Mouse (Mus musculus): Measurements from ENCODE around the gene Cep55. TPM values are rescaled to one million over a fixed set of nuclear protein-coding genes. Genes with fewer than 3 reads are reported as not detected.

Cep55 gene
- 42.0 and 48.3 TPM in 2 replicates for total RNA-seq (2017)

- ATAC-seq (replicated peaks; ENCODE audit: low read depth, poor library complexity, severe bottlenecking), result peak; percentile 86
Measured at GRCm38 (mm10) chr19:38054720-38055192, at the start of gene Cep55. Gene Cep55 (plus strand): TSS chr19:38055011.

- no peak for ATAC-seq (replicated peaks; ENCODE audit: low read depth, poor library complexity, severe bottlenecking)
Measured at GRCm38 (mm10) chr19:38011379-38011778, 43.4 kb upstream of the Cep55 start.

- ATAC-seq (replicated peaks; ENCODE audit: low read depth, poor library complexity, severe bottlenecking), result no peak
Measured at GRCm38 (mm10) chr19:38014443-38014842, 40.4 kb upstream of the Cep55 start.

- ATAC-seq (replicated peaks; ENCODE audit: low read depth, poor library complexity, severe bottlenecking), result peak; percentile 97
Measured at GRCm38 (mm10) chr19:38015180-38015872, 39.5 kb upstream of the Cep55 start.

GRCm38 (mm10) chr19:38015873-38016254 is 38.9 kb upstream of the Cep55 start:
- ATAC-seq (replicated peaks; ENCODE audit: low read depth, poor library complexity, severe bottlenecking), result no peak

GRCm38 (mm10) chr19:38022710-38023109 is 32.1 kb upstream of the Cep55 start:
- ATAC-seq (replicated peaks; ENCODE audit: low read depth, poor library complexity, severe bottlenecking), result peak; percentile 53

- ATAC-seq (replicated peaks; ENCODE audit: low read depth, poor library complexity, severe bottlenecking), result no peak
Measured at GRCm38 (mm10) chr19:38023603-38024002, 31.2 kb upstream of the Cep55 start.

GRCm38 (mm10) chr19:38025254-38026041 is 29.4 kb upstream of the Cep55 start:
- ATAC-seq (replicated peaks; ENCODE audit: low read depth, poor library complexity, severe bottlenecking), result peak; percentile 9; the same call in 1 of the 2 replicates

- ATAC-seq (replicated peaks; ENCODE audit: low read depth, poor library complexity, severe bottlenecking), result no peak
Measured at GRCm38 (mm10) chr19:38026211-38026624, 28.6 kb upstream of the Cep55 start.

GRCm38 (mm10) chr19:38027389-38027788 is 27.4 kb upstream of the Cep55 start:
- no peak for ATAC-seq (replicated peaks; ENCODE audit: low read depth, poor library complexity, severe bottlenecking)

GRCm38 (mm10) chr19:38027881-38028521 is 26.8 kb upstream of the Cep55 start:
- no peak for ATAC-seq (replicated peaks; ENCODE audit: low read depth, poor library complexity, severe bottlenecking)

- no peak for ATAC-seq (replicated peaks; ENCODE audit: low read depth, poor library complexity, severe bottlenecking)
Measured at GRCm38 (mm10) chr19:38029292-38029691, 25.5 kb upstream of the Cep55 start.

- ATAC-seq (replicated peaks; ENCODE audit: low read depth, poor library complexity, severe bottlenecking), result no peak
Measured at GRCm38 (mm10) chr19:38029871-38030270, 24.9 kb upstream of the Cep55 start.

- peak; percentile 41; the same call in 1 of the 2 replicates for ATAC-seq (replicated peaks; ENCODE audit: low read depth, poor library complexity, severe bottlenecking)
Measured at GRCm38 (mm10) chr19:38030673-38031137, 24.1 kb upstream of the Cep55 start.

- ATAC-seq (replicated peaks; ENCODE audit: low read depth, poor library complexity, severe bottlenecking), result no peak
Measured at GRCm38 (mm10) chr19:38031144-38031543, 23.7 kb upstream of the Cep55 start.

- no peak for ATAC-seq (replicated peaks; ENCODE audit: low read depth, poor library complexity, severe bottlenecking)
Measured at GRCm38 (mm10) chr19:38032993-38033734, 21.6 kb upstream of the Cep55 start.

- peak; percentile 74 for ATAC-seq (replicated peaks; ENCODE audit: low read depth, poor library complexity, severe bottlenecking)
Measured at GRCm38 (mm10) chr19:38033735-38034057, 21.1 kb upstream of the Cep55 start.

GRCm38 (mm10) chr19:38034696-38035095 is 20.1 kb upstream of the Cep55 start:
- ATAC-seq (replicated peaks; ENCODE audit: low read depth, poor library complexity, severe bottlenecking), result no peak

GRCm38 (mm10) chr19:38035766-38036165 is 19.0 kb upstream of the Cep55 start:
- no peak for ATAC-seq (replicated peaks; ENCODE audit: low read depth, poor library complexity, severe bottlenecking)

GRCm38 (mm10) chr19:38038267-38038666 is 16.5 kb upstream of the Cep55 start:
- no peak for ATAC-seq (replicated peaks; ENCODE audit: low read depth, poor library complexity, severe bottlenecking)

All from common myeloid progenitor, adult 5-6 weeks (primary cell).